ENCODE assay signal across 8 mouse cellular contexts in the genomic region with DNA sequence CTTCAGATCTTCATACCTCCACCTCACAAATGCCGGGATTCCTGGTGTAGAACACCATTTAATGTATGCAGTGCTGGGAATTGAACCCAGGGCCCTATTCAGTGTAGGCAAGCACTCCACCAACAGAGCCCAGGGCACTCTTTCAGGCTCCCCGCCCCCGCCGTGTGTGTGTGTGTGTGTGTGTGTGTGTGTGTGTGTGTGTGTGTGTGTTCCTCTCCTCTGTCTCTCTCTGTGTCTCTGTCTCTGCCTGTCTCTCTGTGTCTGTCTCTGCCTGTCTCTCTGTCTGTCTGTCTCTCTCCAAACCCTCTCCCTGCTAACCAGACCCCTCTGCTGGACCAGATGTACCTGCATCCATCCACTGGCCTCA.
DNase-seq lines count a peak whose midpoint lies in the region; ATAC-seq and TF ChIP-seq lines count a peak whose summit lies in the region.

No protein-coding gene starts in this region.

- peak overlapping the region; percentile 92 for H3K27ac ChIP-seq in left cerebral cortex, adult 2 months
- H3K27ac ChIP-seq in embryonic facial prominence, embryonic 12.5 days = peak overlapping the region; percentile 99
- peak overlapping the region; percentile 96 for H3K27ac ChIP-seq in hindbrain, postnatal 0 days

- no peaks in the 10 kb centered on the region for H3K27me3 ChIP-seq in embryonic facial prominence, embryonic 12.5 days
- H3K27me3 ChIP-seq in hindbrain, postnatal 0 days (ENCODE audit: insufficient read depth, low read length) = no peaks in the 10 kb centered on the region
- no peaks in the 10 kb centered on the region for H3K27me3 ChIP-seq in myocyte (ENCODE audit: control insufficient read depth, insufficient read depth, insufficient read length)

- no peaks in the 10 kb centered on the region for H3K36me3 ChIP-seq in embryonic facial prominence, embryonic 12.5 days
- no peaks in the 10 kb centered on the region for H3K36me3 ChIP-seq in hindbrain, postnatal 0 days (ENCODE audit: insufficient read depth, low read length)
- H3K36me3 ChIP-seq in myocyte (ENCODE audit: control insufficient read depth, insufficient read depth) = no peaks in the 10 kb centered on the region

- peak overlapping the region; percentile 4 for H3ac ChIP-seq in myocyte (ENCODE audit: control insufficient read depth, insufficient read length)

- peaks cover 55% of the 10 kb centered on the region for H3K4me1 ChIP-seq in embryonic facial prominence, embryonic 12.5 days
- peaks cover 34% of the 10 kb centered on the region for H3K4me1 ChIP-seq in hindbrain, postnatal 0 days (ENCODE audit: insufficient read depth, low read length)

- TF ChIP-seq CTCF in left cerebral cortex, adult 2 months (IDR thresholded peaks at IDR 0.05) = no peak
- TF ChIP-seq CTCF in hindbrain, postnatal 0 days (IDR thresholded peaks at IDR 0.05; ENCODE audit: low read depth) = no peak

- intact Hi-C loops in left cerebral cortex, adult 2 months (cut with DNase I) = no loop called here
- intact Hi-C loops in left cerebral cortex, postnatal 25 days (cut with DNase I) = no loop called here

- peak overlapping the region; percentile 39 for H3K4me3 ChIP-seq in left cerebral cortex, adult 2 months
- peak overlapping the region; percentile 23; the same call in 1 of the 2 replicates for H3K4me3 ChIP-seq in embryonic facial prominence, embryonic 12.5 days
- H3K4me3 ChIP-seq in hindbrain, postnatal 0 days (ENCODE audit: low read length) = no peak overlapping the region
- H3K4me3 ChIP-seq in myocyte = peak overlapping the region; percentile 27

- peaks cover 4% of the 10 kb centered on the region for H3K79me2 ChIP-seq in myocyte (ENCODE audit: control insufficient read depth, insufficient read depth)

- no peak for TF ChIP-seq POLR2A in myocyte (IDR thresholded peaks at IDR 0.05; ENCODE audit: insufficient read length, low read depth)

- peak overlapping the region; percentile 48; the same call in 1 of the 2 replicates for H3K9ac ChIP-seq in embryonic facial prominence, embryonic 12.5 days
- H3K9ac ChIP-seq in hindbrain, postnatal 0 days (replicated peaks; ENCODE audit: low read length) = peak overlapping the region; percentile 37

- H3K9me3 ChIP-seq in embryonic facial prominence, embryonic 12.5 days = no peaks in the 10 kb centered on the region
- H3K9me3 ChIP-seq in hindbrain, postnatal 0 days (ENCODE audit: low read length) = no peaks in the 10 kb centered on the region

- H3K4me2 ChIP-seq in embryonic facial prominence, embryonic 12.5 days (replicated peaks) = peak overlapping the region; percentile 47
- H3K4me2 ChIP-seq in hindbrain, postnatal 0 days (ENCODE audit: low read depth, low read length) = peak overlapping the region; percentile 42
- peak overlapping the region; percentile 82 for H3K4me2 ChIP-seq in myocyte (ENCODE audit: low read depth)

- no peak for ATAC-seq in embryonic facial prominence, embryonic 12.5 days (ENCODE audit: insufficient number of reproducible peaks, insufficient read depth, low FRiP score, low TSS enrichment)
- ATAC-seq in hindbrain, postnatal 0 days = peak; percentile 3; the same call in 1 of the 2 replicates
- no peak for ATAC-seq in granulocyte monocyte progenitor cell, adult 5-6 weeks (replicated peaks; ENCODE audit: poor library complexity, severe bottlenecking)

- 47% methylated on average over 4 of the region's 4 CpGs for WGBS in embryonic facial prominence, embryonic 12.5 days
- WGBS in hindbrain, postnatal 0 days = 13% methylated on average over 3 of the region's 4 CpGs

- DNase-seq in left cerebral cortex, adult 2 months (ENCODE audit: extremely low spot score in 1 of 2, low spot score in 2 of 2) = no peak
- no peak for DNase-seq in left cerebral cortex, postnatal 25 days (ENCODE audit: low spot score in 2 of 2)
- no peak for DNase-seq in hindbrain, postnatal 0 days (ENCODE audit: low spot score)
- DNase-seq in embryo, embryonic 10 days (ENCODE audit: low spot score) = no peak
- DNase-seq in right cerebral cortex, adult 18-20 months = no peak

TF ChIP-seq in myocyte, 11 proteins besides CTCF, POLR2A, EP300 and RAD21:
- TF ChIP-seq MYOD1 (IDR thresholded peaks at IDR 0.05; ENCODE audit: control insufficient read depth in 1 of 3, insufficient read length in 2 of 3, low read depth in 2 of 3) (no peak), POLR2AphosphoS2 (IDR thresholded peaks at IDR 0.05; ENCODE audit: insufficient read length, low read depth) (no peak), CEBPB (IDR thresholded peaks at IDR 0.05; ENCODE audit: insufficient read depth, poor library complexity, severe bottlenecking) (no peak), USF1 (IDR thresholded peaks at IDR 0.05; ENCODE audit: low read depth) (no peak), REST (IDR thresholded peaks at IDR 0.05; ENCODE audit: insufficient read depth, insufficient read length) (no peak), E2F4 (IDR thresholded peaks at IDR 0.05; ENCODE audit: insufficient read depth) (no peak)
